Mouse (Mus musculus) CH12.LX (cell line): ENCODE results near the gene Snrpg. TPM values are rescaled to one million over a fixed set of nuclear protein-coding genes. Genes with fewer than 3 reads are reported as not detected.

Source experiments
- DNase-seq: peaks from one replicate; pipeline ENCODE4 v3.0.0-alpha.2; 2013; ENCODE audit errors: extremely low read depth
- H3K27ac ChIP-seq: 2 replicates; pipeline ENCODE4 v1.5.1; 2012; ENCODE audit warnings: low read depth, mild to moderate bottlenecking, control low read depth, moderate library complexity; ENCODE audit not compliant: insufficient read depth
- H3K27me3 ChIP-seq: replicated peaks from 2 replicates; pipeline ENCODE3; 2012; ENCODE audit warnings: inconsistent platforms
- H3K36me3 ChIP-seq, 2 experiments: replicated peaks in 1 of 2; 2 replicates each; pipeline versions ENCODE3 to v1.6.1; 2012; ENCODE audit warnings: inconsistent platforms in 1 of 2, low read length in 1 of 2, mild to moderate bottlenecking in 1 of 2, mixed read lengths in 1 of 2, moderate library complexity in 1 of 2; ENCODE audit not compliant: control insufficient read depth in 1 of 2, insufficient read depth in 1 of 2
- H3K4me1 ChIP-seq, 2 experiments: 2 replicates each; pipeline ENCODE4 v1.6.1; 2012; ENCODE audit warnings: inconsistent platforms in 1 of 2, moderate library complexity in 1 of 2; ENCODE audit not compliant: insufficient read depth in 2 of 2, control insufficient read depth in 1 of 2
- H3K4me2 ChIP-seq: 2 replicates; pipeline ENCODE4 v1.6.1; 2012; ENCODE audit warnings: low read depth, mild to moderate bottlenecking, control low read depth; ENCODE audit not compliant: poor library complexity, insufficient read depth, severe bottlenecking
- H3K4me3 ChIP-seq, 3 experiments: fragments of 150-350 bp in 1 of 3; sonication (generic) in 1 of 3; replicated peaks in 1 of 3; 2 replicates each; pipeline versions ENCODE3 to v1.5.1; 2011 to 2012; ENCODE audit warnings: low read depth in 2 of 3, low read length in 2 of 3, mild to moderate bottlenecking in 2 of 3, moderate library complexity in 2 of 3, control low read depth in 1 of 3, improper control_type of control experiment in 1 of 3, inconsistent platforms in 1 of 3, mixed read lengths in 1 of 3; ENCODE audit not compliant: poor library complexity in 1 of 3
- H3K79me2 ChIP-seq: replicated peaks from 2 replicates; pipeline ENCODE4 v1.6.1; 2012; ENCODE audit warnings: mild to moderate bottlenecking, moderate library complexity; ENCODE audit not compliant: control insufficient read depth, poor library complexity, insufficient read depth, severe bottlenecking; ENCODE audit errors: extremely low read depth
- H3K9ac ChIP-seq: 2 replicates; pipeline ENCODE4 v1.6.1; 2012; ENCODE audit warnings: low read depth, mild to moderate bottlenecking, control low read depth, moderate library complexity; ENCODE audit not compliant: insufficient read depth
- H3K9me3 ChIP-seq: replicated peaks from 2 replicates; pipeline ENCODE3; 2012; ENCODE audit warnings: low read length, inconsistent platforms, mixed read lengths
- CTCF ChIP-seq, 2 experiments: IDR thresholded peaks in 1 of 2; conservative IDR thresholded peaks in 1 of 2; 2 replicates each; pipeline ENCODE4 v1.5.1; 2011 to 2012; ENCODE audit warnings: low read depth in 2 of 2, low read length in 2 of 2, improper control_type of control experiment in 1 of 2, inconsistent platforms in 1 of 2, mild to moderate bottlenecking in 1 of 2, moderate library complexity in 1 of 2
- E2F4 ChIP-seq: IDR thresholded peaks from 2 replicates; pipeline ENCODE4 v1.6.1; 2011; ENCODE audit warnings: low read depth, low read length, improper control_type of control experiment; ENCODE audit not compliant: insufficient replicate concordance
- EP300 ChIP-seq: IDR thresholded peaks from 2 replicates; pipeline ENCODE4 v1.6.1; 2011; ENCODE audit warnings: low read length, improper control_type of control experiment
- ETS1 ChIP-seq: conservative IDR thresholded peaks from 2 replicates; pipeline ENCODE4 v1.6.1; 2012; ENCODE audit warnings: low read depth, mild to moderate bottlenecking, inconsistent platforms, low read length, improper control_type of control experiment, moderate library complexity
- GABPA ChIP-seq: IDR thresholded peaks from 2 replicates; pipeline ENCODE4 v1.6.1; 2012; ENCODE audit warnings: low read depth, low read length, improper control_type of control experiment, inconsistent platforms; ENCODE audit not compliant: insufficient replicate concordance
- IRF4 ChIP-seq: IDR thresholded peaks from 2 replicates; pipeline ENCODE4 v1.6.1; 2014; ENCODE audit warnings: low read depth, mild to moderate bottlenecking, inconsistent platforms, low read length, improper control_type of control experiment
- JUN ChIP-seq: IDR thresholded peaks from 2 replicates; pipeline ENCODE4 v1.6.1; 2011; ENCODE audit warnings: low read depth, mild to moderate bottlenecking, low read length, improper control_type of control experiment, moderate library complexity; ENCODE audit not compliant: insufficient read depth
- JUND ChIP-seq: conservative IDR thresholded peaks from 2 replicates; pipeline ENCODE4 v1.6.1; 2011; ENCODE audit warnings: low read depth, low read length, improper control_type of control experiment
- MEF2A ChIP-seq: IDR thresholded peaks from 2 replicates; pipeline ENCODE4 v1.6.1; 2014; ENCODE audit warnings: low read depth, mild to moderate bottlenecking, inconsistent platforms, low read length, improper control_type of control experiment, borderline replicate concordance
- MYC ChIP-seq: IDR thresholded peaks from 2 replicates; pipeline ENCODE4 v1.6.1; 2011; ENCODE audit warnings: low read depth, mild to moderate bottlenecking, improper control_type of control experiment, low read length
- NELFE ChIP-seq: IDR thresholded peaks from 2 replicates; pipeline ENCODE4 v1.6.1; 2011; ENCODE audit warnings: low read depth, low read length, improper control_type of control experiment
- PAX5 ChIP-seq: IDR thresholded peaks from 2 replicates; pipeline ENCODE4 v1.6.1; 2012; ENCODE audit warnings: low read length, inconsistent platforms, mixed read lengths
- POLR2AphosphoS2 ChIP-seq: IDR thresholded peaks from 2 replicates; pipeline ENCODE4 v1.6.1; 2011; ENCODE audit warnings: low read depth, low read length, improper control_type of control experiment
- SIN3A ChIP-seq: IDR thresholded peaks from 2 replicates; pipeline ENCODE4 v1.6.1; 2012; ENCODE audit warnings: low read length, improper control_type of control experiment, inconsistent platforms
- SMC3 ChIP-seq: IDR thresholded peaks from 2 replicates; pipeline ENCODE4 v1.6.1; 2011; ENCODE audit warnings: low read depth, low read length, improper control_type of control experiment
- TBP ChIP-seq: conservative IDR thresholded peaks from 2 replicates; pipeline ENCODE4 v1.6.1; 2011; ENCODE audit warnings: low read depth, low read length, improper control_type of control experiment
- TCF12 ChIP-seq: IDR thresholded peaks from 2 replicates; pipeline ENCODE4 v1.6.1; 2014; ENCODE audit warnings: low read depth, mild to moderate bottlenecking, inconsistent platforms, low read length, improper control_type of control experiment
- USF1 ChIP-seq: IDR thresholded peaks from 2 replicates; pipeline ENCODE4 v1.6.1; 2014; ENCODE audit warnings: low read depth, mild to moderate bottlenecking, inconsistent platforms, low read length, improper control_type of control experiment
- USF2 ChIP-seq: conservative IDR thresholded peaks from 2 replicates; pipeline ENCODE4 v1.6.1; 2011; ENCODE audit warnings: low read depth, low read length, improper control_type of control experiment
- ZC3H11A ChIP-seq: IDR thresholded peaks from 2 replicates; pipeline ENCODE4 v1.6.1; 2012; ENCODE audit warnings: low read depth, mild to moderate bottlenecking, inconsistent platforms, low read length, improper control_type of control experiment
- ZKSCAN1 ChIP-seq: IDR thresholded peaks from 2 replicates; pipeline ENCODE4 v1.6.1; 2012; ENCODE audit warnings: low read depth, inconsistent platforms, low read length, improper control_type of control experiment, borderline replicate concordance
- ZMIZ1 ChIP-seq: IDR thresholded peaks from 2 replicates; pipeline ENCODE4 v1.6.1; 2012; ENCODE audit warnings: low read depth, mild to moderate bottlenecking, inconsistent platforms, low read length, improper control_type of control experiment
- dilution Hi-C: fragments of 300-500 bp; cut with MboI; formaldehyde crosslinking; loops from 2 replicates; pipeline ENCODE4 v1.14.3; 2020; ENCODE audit warnings: low sequenced_read_pairs; ENCODE audit not compliant: extremely low pct_unique_long_range_greater_than_20kb, extremely low pct_ligation_motif_present
- in situ Hi-C: fragments of 300-500 bp; cut with MboI; formaldehyde crosslinking; loops from 3 replicates; pipeline ENCODE4 v1.14.3; 2019; ENCODE audit warnings: low sequenced_read_pairs, low pct_ligation_motif_present, low pct_unique_long_range_greater_than_20kb, mixed read lengths
- polyA plus RNA-seq: library from polyadenylated mRNA; unstranded; fragments of >175 nt; gene quantifications from 2 replicates; pipeline ENCODE4 v1.2.1, GENCODE M21; 2012; ENCODE audit warnings: low read depth; ENCODE audit not compliant: insufficient read length
- total RNA-seq, 2 experiments: library from RNA; depleted of rRNA; stranded (reverse); fragments of 300-350 nt in 1 of 2; fragments of >200 nt in 1 of 2; gene quantifications; 2 replicates each; pipeline ENCODE4 v1.2.3; 2012 to 2014

The Snrpg gene
- total and polyA plus RNA-seq, 3 experiments, result 146 to 462 (median 446) TPM

GRCm38 (mm10) chr6:86384692-86385091, 13.6 kb downstream of the Snrpg start:
- in situ Hi-C loops (no loop called here), dilution Hi-C loops (no loop called here)
- Histone ChIP-seq H3K36me3 (peaks cover 12 to 34% of the 10 kb centered on the region in 2 experiments), H3K79me2 (no peaks in the 10 kb centered on the region), H3K27me3 (no peaks in the 10 kb centered on the region), H3K4me2 (no peak overlapping the region), H3K4me1 (no peaks in the 10 kb centered on the region), H3K9me3 (no peaks in the 10 kb centered on the region), H3K27ac (no peak overlapping the region), H3K4me3 (no peak overlapping the region), H3K9ac (no peak overlapping the region)
- TF ChIP-seq SIN3A, result no peak
- no peak for DNase-seq

GRCm38 (mm10) chr6:86385362-86386104, 14.4 kb downstream of the Snrpg start:
- Histone ChIP-seq H3K4me3 (no peak overlapping the region), H3K27me3 (no peaks in the 10 kb centered on the region), H3K27ac (no peak overlapping the region), H3K36me3 (peaks cover 20 to 38% of the 10 kb centered on the region in 2 experiments), H3K4me2 (no peak overlapping the region), H3K9me3 (no peaks in the 10 kb centered on the region), H3K4me1 (no peaks in the 10 kb centered on the region)
- DNase-seq, result no peak
- dilution Hi-C loops, result no loop called here
- TF ChIP-seq EP300 (no peak), MEF2A (no peak), TCF12 (no peak), SMC3 (no peak), MYC (no peak), JUND (no peak), CTCF (conservative IDR thresholded peaks at IDR 0.05 in 1 of 2, IDR thresholded peaks at IDR 0.05 in 1 of 2; ENCODE audit: low read depth in 2 of 2, low read length in 2 of 2) (no peak), NELFE (no peak), SIN3A (no peak)
- TF ChIP-seq, all 38 proteins: peak for 0
- no peaks in the 10 kb centered on the region for H3K79me2 ChIP-seq
- no peak overlapping the region for H3K9ac ChIP-seq
- in situ Hi-C loops, result no loop called here

GRCm38 (mm10) chr6:86387313-86387712, 16.2 kb downstream of the Snrpg start:
- H3K4me1 ChIP-seq, result no peaks in the 10 kb centered on the region
- H3K4me2 ChIP-seq, result no peak overlapping the region
- no peak overlapping the region for H3K27ac ChIP-seq
- dilution Hi-C loops (no loop called here), in situ Hi-C loops (no loop called here)
- DNase-seq, result no peak
- H3K79me2 ChIP-seq, result no peaks in the 10 kb centered on the region
- TF ChIP-seq GABPA, result no peak
- no peak for TF ChIP-seq SIN3A
- TF ChIP-seq MEF2A, result no peak
- no peak for TF ChIP-seq JUN
- no peak for TF ChIP-seq ZC3H11A
- no peak for TF ChIP-seq POLR2AphosphoS2
- TF ChIP-seq CTCF (conservative IDR thresholded peaks at IDR 0.05 in 1 of 2, IDR thresholded peaks at IDR 0.05 in 1 of 2; ENCODE audit: low read depth in 2 of 2, low read length in 2 of 2), result no peak
- no peak for TF ChIP-seq ZKSCAN1
- no peak for TF ChIP-seq USF1
- TF ChIP-seq PAX5, result no peak
- TF ChIP-seq TBP, result no peak
- TF ChIP-seq SMC3, result no peak
- no peak for TF ChIP-seq IRF4
- no peak for TF ChIP-seq USF2
- TF ChIP-seq E2F4, result no peak
- TF ChIP-seq ZMIZ1, result no peak
- TF ChIP-seq NELFE, result no peak
- no peak for TF ChIP-seq ETS1
- H3K9me3 ChIP-seq, result no peaks in the 10 kb centered on the region
- H3K27me3 ChIP-seq, result no peaks in the 10 kb centered on the region
- peaks cover 32 to 54% of the 10 kb centered on the region in 2 experiments for H3K36me3 ChIP-seq
- no peak overlapping the region for H3K4me3 ChIP-seq
- no peak overlapping the region for H3K9ac ChIP-seq
